Mouse (Mus musculus): ENCODE measurements around the gene Ergic1.
A peak's percentile ranks its signal among the peaks of the same experiment; 100 is the strongest.

Gene Ergic1

DNA sequence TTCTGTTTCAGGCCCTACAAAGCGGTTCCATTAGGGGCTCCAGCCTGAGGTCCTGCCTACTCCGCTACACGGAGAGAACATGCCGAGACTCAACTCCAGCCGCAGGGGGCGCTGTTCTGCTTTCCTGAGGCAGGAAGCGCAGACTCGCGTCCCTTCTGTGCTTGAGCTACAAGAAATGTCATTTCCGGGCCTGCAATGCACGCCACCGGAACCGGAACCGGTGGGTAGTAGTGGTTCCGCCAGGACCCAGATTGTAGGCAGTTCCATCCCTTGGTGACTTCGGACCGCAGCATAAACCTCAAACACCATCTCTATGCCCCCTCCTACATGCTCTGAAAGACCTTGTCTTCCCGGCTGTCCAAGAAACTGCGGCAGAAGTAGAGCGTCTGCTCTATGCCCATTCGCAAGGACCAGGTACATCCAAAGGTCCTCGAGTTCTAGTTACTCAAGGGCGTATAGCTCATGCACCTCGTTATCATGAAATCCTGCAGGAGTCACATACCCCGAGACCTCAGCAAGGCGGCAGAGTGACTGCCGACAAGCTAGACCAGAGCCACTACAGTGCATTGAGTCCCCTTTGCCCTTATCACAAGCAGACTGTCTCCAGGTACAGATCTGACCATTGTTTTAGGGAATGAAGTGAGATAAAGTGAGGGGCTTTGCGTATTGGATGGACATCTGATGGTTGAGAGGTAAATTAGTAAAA is 101.8 kb downstream of the Ergic1 start, which contains the start of gene Atp6v0e:
Gene Atp6v0e, plus strand, starts transcription at position 254 of the 706 bp plus-strand sequence.
- DNase-seq (ENCODE audit: low spot score), result peak; percentile 99

DNA sequence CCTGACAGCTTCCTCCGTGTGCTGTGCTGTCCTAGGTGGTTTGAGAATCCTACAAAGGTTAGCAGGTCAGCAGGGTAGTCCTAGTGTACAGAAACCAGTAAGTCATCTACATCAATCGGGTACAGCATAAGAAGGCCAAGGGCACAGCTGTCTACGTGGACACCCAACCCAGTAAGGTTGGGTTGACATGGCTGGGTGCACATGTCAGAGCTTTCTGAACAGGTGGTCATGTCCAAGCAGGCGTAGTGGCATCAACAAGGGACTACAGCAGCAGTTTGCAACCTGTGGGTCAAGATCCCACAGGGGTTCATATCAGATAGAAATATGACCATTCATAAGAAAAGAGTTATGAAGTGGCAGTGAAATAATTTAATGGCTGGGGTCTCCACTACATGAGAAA is 104.3 kb downstream of the Ergic1 start:
- DNase-seq (ENCODE audit: low spot score), result no peak

DNA sequence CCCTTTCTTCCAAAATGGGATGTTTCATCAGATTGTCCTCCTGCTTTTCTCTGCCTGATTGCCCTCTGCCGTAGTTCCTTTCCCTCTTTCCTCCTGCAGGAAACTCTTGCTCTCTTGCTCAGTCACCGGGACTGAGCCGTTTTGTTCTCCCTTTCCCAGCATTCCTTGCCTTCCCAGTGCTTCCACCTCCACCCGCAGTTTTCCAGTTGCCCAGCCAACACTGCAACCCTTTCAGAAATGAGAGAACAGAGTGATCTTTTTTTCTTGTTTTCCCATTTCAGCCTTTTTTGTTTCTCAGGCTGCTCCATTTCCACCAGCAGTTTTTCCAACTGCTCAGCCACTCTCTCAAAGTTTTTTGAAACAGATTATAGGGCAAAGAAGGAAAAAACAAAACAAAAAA is 110.0 kb downstream of the Ergic1 start:
- no peak for DNase-seq (ENCODE audit: low spot score)

GRCm38 (mm10) chr17:26675845-26676244 is 114.6 kb downstream of the Ergic1 start:
- no peak for DNase-seq (ENCODE audit: low spot score)

DNA sequence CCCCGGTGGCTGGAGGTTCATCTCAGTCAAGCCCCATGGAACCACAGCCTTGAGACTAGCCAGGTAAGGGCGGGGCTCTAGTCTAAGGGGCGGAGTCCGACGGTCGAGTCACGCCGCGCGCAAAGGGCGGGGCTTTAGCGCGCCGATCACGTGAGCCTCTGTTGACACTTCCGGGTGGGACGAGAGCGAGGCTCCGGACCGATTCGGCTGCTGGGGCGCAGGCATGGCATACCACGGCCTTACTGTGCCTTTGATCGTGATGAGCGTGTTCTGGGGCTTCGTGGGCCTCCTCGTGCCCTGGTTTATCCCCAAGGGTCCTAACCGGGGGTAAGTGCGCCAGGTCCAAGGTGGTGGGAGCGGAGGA is 114.9 kb downstream of the Ergic1 start:
- peak; percentile 92 for DNase-seq (ENCODE audit: low spot score)

- peak; percentile 60 for DNase-seq (ENCODE audit: low spot score)
These were observed 115.5 kb downstream of the Ergic1 start for GRCm38 (mm10) chr17:26676616-26677376.

DNA sequence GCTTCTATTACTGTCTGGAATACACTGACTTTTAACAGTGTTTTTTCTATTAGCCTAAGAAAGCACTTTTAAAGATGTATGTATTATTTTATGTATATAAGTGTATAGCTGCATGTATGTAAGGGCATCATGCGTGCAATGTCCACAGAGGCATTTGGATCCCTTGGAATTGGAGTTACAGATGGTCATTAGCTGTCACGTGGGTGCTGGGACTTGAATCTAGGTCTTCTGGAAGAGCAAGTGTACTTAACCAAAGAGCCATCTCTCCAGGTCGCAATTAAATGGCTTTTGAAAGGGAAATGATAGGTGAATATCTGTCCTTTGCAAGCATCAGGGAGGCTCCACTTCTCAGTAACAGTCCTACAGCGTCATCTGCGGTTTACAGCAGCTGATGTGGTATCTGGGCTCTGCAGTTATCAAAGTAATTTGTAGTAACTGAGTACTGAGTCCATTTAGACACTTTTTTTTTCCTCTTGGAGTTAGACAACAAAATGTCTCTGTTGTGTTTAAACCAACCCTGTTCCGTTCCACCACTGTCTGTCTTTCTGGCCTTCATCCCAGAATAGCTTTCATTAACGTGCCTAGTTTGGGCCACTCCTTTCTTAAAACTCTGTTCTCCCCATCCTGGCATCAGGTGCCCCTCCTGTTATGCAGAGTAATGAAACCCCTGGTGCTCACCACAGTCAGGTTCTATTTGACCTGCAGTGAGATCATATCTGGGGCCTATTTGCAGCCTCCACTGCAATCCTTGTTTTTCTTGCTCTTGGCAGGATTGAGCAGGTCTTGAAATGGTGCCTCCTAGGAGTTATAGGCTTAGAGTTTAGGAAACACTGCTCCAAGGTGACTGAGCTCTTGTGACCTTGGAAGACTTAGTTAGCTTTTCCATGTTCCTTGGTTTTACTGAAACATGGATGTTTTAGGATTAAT is 116.7 kb downstream of the Ergic1 start:
- no peak for DNase-seq (ENCODE audit: low spot score)

- no peak for DNase-seq (ENCODE audit: low spot score)
These were observed 120.0 kb downstream of the Ergic1 start for GRCm38 (mm10) chr17:26681276-26681675.

DNA sequence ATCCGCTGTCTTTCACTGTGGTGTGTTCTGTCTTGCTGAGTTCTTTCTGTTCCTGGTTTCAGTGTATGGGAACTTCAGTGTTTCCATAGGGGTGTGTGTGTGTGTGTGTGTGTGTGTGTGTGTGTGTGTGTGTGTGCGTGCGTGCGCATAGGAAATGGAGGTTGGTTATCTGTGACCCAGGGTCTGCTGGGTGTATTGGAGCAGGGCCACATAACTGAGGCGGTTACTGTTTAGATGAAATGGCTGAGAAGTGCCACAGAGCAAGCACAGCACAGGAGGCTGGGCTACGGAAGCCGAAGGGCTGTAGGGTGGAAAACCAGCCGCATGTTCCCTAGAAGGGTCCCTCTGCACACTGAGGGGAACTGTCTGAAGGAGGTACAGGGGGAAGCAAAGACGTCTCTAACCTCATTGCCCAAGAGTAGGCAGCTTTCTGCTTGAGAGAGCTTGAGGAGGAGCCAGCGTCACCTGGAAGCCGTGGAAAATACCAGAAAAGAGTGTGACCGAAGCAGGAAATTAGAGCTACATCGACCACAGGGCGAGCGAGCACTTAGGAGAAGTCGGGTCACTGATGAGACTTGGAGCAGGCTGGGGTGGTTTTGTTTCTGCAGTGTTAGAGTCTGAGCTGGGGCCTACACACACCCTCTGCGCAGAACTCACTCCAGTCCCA is 125.2 kb downstream of the Ergic1 start:
- no peak for DNase-seq (ENCODE audit: low spot score)

DNA sequence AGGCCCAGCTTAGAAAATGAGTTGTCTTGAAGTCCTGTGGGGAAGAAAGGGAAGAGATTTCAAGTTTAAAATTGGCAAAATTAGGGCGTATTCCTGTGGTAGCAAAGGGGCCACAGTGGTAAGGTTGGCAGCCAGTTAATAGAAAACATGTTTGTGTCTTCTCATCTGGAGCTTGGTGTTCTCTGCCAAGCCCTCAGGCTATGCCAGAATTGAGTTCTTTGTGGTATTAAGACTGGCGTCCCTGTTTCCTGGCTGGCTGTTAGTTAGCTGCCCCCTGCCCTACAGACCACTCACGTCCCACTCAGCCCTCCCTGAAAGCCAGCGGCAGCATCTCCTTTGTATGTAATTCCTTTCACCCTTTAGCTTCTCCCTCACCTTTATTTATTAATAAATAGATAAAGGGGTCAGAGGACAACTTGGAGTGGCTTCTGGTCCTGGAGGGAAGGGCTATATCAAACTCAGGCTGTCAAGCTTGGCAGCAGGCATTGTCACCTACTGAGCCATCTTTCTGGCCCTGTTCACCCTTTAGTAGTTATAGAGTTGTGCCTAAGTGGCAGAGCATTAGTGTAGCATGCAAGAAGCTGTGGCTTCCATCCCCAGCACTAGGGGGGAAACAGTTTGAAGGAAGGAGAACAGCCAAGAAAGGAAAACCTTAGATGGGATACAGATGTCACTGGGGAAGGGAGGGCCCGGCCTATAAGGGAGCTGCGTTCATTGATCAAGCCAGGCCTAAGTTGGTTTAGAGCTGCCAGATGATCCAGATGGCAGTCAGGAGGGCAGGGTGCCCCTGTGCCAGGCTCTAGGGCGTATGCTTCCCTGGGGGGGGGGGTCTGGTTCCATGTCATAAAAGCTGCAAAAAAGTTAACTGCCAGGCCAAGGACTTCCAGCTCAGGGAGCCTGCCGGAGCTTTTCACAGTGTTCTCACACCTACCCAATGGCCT is 127.8 kb downstream of the Ergic1 start:
- DNase-seq (ENCODE audit: low spot score), result no peak

GRCm38 (mm10) chr17:26689810-26690209 is 128.5 kb downstream of the Ergic1 start:
- no peak for DNase-seq (ENCODE audit: low spot score)

DNA sequence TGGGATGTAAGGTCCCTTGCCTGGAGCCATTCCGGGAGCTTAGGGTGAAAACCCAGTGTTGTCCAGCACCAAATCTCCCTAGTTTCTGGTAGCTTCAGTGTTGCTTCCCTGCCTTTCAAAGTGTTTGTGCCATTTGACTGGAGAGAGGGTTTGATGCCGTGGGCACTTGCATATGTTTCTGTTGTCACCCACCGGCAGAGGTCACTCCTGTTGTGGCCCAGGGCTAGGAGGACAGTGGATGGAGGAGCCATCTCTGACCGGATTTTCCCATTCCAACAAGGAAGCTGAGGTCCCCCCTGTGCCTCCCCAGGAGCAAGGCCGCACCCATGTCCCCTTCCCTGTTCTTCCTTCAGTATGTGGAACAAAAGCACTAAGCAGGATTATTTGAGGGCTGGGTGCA is 128.9 kb downstream of the Ergic1 start:
- no peak for DNase-seq (ENCODE audit: low spot score)

DNA sequence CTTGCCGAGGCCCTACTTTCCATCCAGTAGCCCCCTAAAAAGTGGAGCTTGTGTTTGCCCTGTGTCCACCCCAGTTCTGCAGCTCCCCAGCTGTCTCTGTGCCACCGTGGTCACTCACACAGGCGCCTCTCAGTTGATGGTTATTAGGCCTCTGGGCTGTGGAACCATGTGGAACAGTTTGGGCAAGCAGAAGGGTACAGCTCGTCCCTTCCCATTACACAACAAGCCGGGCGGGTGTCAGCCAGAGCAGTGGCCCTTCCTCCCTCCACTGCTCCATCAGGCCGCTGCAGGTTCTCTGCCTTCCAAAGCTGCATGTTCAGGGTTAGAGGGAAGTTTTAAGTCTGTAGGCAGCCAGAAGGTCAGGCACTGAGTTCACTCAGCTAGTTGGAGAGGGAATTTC is 129.8 kb downstream of the Ergic1 start:
- no peak for DNase-seq (ENCODE audit: low spot score)

DNA sequence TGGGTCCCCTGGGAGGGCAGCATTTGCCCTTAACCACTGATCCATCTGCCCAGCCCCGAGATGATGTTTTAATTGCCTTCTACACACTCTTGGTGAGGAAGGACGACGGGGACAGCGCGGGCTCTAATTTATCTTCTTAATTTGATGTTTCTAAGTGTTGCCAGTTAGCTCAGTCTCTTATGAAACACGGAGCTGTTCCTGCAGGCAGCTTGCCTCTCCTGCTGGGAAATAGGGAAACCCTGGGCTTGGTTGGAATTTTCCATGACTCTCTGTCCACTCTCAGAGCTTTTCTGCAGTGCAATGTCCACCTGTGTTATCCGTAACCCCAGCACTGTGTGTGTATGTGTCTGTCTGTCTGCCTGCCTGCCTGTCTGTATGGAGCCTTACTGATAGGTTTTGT is 132.1 kb downstream of the Ergic1 start:
- DNase-seq (ENCODE audit: low spot score), result no peak

- no peak for DNase-seq (ENCODE audit: low spot score)
These were observed 132.9 kb downstream of the Ergic1 start for GRCm38 (mm10) chr17:26694171-26694570.

GRCm38 (mm10) chr17:26695193-26695592 is 133.9 kb downstream of the Ergic1 start:
- no peak for DNase-seq (ENCODE audit: low spot score)

DNA sequence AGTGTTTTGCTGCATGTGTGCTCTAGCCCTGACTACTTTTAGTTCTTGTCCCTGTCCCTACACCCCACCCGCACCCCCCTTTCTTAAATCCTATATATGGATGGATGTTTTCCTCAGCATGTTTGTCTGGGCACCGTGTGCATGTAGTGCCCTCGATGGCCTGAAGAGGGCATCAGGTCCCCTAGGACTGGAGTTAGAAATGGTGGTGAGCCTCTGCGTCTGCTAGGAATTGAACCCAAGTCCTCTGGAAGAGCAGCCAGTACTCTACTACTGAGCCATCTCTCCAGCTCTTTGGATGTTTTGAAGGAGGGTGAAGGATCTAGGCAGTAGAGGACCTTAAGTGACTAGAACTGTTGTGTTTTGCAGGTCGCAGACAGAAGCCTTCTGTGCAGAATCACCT is 137.6 kb downstream of the Ergic1 start:
- peak; percentile 13 for DNase-seq (ENCODE audit: low spot score)

- DNase-seq (ENCODE audit: low spot score), result no peak
These were observed 138.7 kb downstream of the Ergic1 start for GRCm38 (mm10) chr17:26699819-26700616.

DNA sequence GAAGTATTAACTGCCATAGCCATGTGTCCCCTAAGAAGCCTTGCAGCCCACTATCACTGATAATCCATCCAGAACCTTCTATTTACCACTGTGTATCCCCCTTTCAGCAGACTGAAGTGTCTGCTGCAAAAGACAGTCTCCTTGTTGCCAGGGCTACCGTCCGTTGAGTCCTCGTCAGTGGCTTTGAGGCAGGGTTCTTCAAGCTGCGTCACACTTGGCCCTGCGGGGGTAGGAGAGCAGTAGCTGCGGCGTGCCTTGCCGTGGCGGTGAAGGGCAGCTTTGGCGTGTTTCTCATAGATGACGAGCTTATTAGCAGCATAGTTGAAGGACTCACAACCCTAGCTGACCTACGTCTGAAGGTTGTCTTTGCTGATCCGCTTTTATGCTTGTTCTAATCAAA is 140.3 kb downstream of the Ergic1 start:
- no peak for DNase-seq (ENCODE audit: low spot score)

GRCm38 (mm10) chr17:26702621-26703020 is 141.3 kb downstream of the Ergic1 start:
- DNase-seq (ENCODE audit: low spot score), result no peak
